Mouse (Mus musculus) adrenal gland, postnatal 4 days (tissue): ENCODE measurements around the gene Il1rl2. TPM values are rescaled to one million over a fixed set of nuclear protein-coding genes. Genes with fewer than 3 reads are reported as not detected.

Experiments used
- DNase-seq, 2 experiments: peaks; one replicate each; pipeline ENCODE4 v3.0.0; 2021 to 2022; ENCODE audit warnings: low spot score in 2 of 2, mixed read lengths in 2 of 2
- total RNA-seq, 2 experiments: library from RNA; stranded (reverse); gene quantifications; 2 replicates each; pipeline ENCODE4 v1.2.3; 2021

The Il1rl2 gene
- total RNA-seq, 2 experiments from 2014 or later, result 4.5 to 5.8 TPM

DNA sequence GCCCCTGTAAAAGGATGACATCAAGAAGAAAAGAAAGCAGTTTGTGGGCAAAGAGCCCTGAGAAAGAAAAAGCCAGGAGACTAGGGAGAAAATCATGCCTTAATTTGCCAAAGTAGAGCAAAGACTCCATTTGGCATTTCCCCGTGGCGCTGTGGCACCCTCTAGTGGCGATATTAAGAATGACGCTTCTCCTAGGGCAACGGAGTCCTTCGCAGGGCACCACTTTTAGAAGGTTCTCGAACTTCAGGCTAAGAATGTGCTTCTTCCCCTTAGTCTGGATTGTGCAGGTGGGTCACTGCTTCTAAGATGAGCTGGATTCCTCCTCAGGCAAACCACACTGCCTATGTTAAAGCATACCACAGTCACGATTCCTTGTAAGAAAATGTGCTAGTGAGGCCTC lies 54.4 kb downstream of the Il1rl2 start:
- DNase-seq, result peak; percentile 12 to 22

DNA sequence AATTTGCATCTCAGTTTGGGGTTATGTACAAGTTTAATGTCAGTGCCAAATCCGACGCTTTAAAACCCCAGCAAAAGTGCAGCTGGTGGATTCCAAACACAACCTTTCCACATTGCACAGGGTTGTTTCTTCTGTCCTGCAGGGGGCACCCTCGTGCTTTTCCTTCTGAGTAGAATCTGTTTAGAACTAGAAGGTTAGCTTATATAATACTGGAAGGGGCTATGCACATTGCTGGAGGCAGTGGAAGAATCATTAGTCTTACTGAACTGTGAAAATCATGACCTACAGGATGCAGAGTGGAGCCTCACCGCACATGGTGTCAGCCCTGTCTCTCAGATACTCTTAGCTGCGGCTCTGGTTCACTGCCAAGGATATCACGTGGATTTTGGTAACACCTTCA lies 55.7 kb downstream of the Il1rl2 start:
- peak in 1 of 2 experiments; percentile 16 for DNase-seq

GRCm38 (mm10) chr1:40380990-40381389 lies 56.6 kb downstream of the Il1rl2 start:
- no peak for DNase-seq

DNA sequence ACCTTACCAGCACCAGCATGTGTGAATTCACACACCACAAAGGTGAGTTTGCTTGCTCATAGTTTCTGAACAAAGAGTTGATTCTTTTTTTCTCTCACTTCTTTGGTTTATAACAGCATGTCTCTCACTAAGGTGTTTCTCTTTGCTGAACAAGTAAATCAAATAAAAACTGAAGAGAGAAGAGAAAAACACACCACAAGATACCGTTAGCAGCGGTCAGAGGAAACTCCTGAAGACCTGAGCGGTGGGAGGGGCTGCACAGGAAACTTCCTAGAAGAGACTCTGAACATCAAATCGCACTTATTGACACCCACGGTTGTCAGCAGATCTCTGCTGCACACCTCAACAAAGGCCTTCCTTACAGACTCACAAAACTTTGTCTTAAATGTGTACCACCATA lies 58.4 kb downstream of the Il1rl2 start:
- no peak for DNase-seq

DNA sequence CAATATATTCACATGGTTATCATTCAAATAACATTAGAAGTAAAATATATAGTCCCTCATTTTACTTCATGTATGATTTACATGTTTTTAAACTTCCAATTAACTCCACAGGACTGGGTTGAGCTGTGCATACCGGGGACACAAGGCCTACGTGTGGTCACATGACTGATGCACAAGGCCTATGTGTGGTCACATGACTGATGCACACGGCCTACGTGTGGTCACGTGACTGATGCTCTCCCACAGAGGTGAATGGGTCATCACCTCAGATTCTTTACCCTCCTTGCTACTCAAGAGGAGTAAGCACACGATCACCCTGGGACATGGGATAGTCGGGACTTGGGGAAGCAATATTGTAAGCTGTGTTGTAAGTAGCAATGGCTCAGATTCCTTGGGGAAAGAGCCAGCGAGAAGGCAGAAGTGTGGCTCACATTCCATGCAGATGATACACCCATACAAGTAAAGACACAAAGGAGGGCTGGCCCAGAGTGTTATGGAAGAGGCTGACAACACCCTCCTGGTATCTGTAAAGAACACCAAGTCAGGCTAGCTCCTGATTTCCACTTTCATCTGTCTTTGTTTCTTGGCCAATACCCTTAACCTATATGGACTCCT lies 60.6 kb downstream of the Il1rl2 start:
- no peak for DNase-seq

GRCm38 (mm10) chr1:40391374-40391773 lies 67.0 kb downstream of the Il1rl2 start:
- no peak for DNase-seq

DNA sequence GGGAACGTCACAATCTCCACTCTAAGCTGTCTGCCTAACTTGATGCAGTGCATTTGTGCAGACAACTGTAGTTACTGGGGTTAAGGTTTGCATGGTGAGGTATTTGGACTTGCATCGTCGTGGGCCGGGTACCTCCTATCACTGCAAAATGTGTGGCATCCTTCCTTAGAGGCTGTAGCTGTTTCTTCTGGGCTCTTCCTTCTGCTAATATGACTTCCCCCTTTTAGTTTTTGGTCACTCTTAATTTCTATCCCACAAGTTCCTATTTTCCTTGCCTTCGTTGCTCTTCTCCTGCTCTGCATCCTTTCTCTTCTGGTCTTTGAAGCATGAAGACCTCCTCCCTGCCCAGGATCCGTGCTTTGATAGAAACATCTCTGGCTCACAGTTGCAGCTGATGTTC lies 68.1 kb downstream of the Il1rl2 start:
- no peak for DNase-seq

- no peak for DNase-seq
These were observed 68.8 kb downstream of the Il1rl2 start for GRCm38 (mm10) chr1:40393214-40393613.

DNA sequence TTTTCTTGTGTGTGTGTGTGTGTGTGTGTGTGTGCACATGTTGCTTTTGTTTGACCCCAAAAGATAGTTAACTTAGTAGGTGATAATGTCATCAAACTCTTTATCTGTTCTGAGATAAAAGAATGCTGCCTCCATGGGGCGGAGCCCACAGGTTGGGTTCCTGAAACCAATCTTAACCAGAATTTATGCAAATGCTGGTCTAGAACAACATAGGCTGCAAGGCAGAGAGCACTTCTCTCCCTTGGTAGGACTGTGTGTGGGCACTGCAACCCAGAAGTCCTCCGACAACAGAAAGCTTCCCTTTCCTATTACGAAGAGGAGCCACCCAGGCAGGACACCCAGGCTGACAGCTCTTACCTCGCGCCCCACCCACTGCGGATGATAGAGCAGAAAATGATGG lies 75.2 kb downstream of the Il1rl2 start:
- DNase-seq, result no peak

DNA sequence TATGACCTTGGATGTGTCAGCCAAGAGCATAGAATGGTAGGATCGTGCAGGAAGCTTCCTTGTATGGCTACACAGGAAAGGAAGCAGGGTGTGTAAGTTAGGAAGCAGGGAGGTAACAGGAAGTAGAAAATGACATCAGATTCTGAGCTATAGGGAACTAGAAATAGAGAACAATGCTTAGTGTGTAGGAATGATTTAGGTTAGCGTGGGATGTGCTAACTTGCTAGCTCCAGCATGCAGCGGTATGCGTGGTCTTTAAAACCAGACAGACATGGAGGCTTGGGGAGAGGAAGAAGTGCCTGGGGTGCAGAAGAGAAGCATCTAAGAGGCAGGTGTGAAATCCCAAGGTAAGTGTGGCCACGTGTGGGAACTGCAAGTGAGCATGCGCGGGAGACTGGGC lies 80.3 kb downstream of the Il1rl2 start:
- DNase-seq, result no peak

- no peak for DNase-seq
These were observed 85.5 kb downstream of the Il1rl2 start for GRCm38 (mm10) chr1:40409882-40410281.

- no peak for DNase-seq
These were observed 88.6 kb downstream of the Il1rl2 start for GRCm38 (mm10) chr1:40413039-40413438.

- no peak for DNase-seq
These were observed 89.9 kb downstream of the Il1rl2 start for GRCm38 (mm10) chr1:40414276-40414675.

DNA sequence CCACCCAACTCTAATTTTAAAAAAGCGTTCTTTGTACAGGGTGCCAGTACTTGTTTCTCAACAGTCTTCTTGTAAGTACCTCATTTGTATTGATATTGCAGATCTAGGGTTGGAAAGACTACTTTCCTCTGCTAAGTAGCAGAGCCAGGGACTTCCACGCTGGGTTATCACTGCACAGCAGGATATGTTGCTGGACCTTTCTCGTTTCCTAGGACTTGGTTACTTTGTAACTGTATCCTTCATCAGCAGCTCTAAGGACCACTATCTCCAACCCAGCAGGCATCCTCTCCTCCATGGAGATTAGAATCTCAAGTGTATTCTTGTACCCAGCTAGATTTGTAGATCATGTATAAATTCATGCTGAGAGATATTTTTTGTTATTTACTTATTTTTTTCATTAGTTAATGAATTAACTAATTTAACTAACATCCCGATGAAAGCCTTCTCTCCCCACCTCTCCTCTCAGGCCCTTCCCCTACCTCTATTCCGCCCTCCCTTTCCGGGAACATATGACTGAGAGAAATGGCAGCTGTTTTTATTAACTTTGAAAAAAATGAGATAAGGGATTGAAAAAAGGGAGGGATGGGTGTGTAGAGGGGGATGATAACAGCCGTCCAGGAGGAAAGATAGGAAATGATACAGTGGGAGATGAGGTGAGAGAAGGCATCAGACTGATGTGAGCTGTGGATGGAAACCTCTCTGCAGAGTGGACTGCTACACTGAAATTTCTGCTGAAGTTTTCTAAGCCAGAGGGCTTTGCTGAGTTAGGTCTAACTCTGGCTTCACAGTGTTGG lies 90.7 kb downstream of the Il1rl2 start:
- DNase-seq, result no peak

DNA sequence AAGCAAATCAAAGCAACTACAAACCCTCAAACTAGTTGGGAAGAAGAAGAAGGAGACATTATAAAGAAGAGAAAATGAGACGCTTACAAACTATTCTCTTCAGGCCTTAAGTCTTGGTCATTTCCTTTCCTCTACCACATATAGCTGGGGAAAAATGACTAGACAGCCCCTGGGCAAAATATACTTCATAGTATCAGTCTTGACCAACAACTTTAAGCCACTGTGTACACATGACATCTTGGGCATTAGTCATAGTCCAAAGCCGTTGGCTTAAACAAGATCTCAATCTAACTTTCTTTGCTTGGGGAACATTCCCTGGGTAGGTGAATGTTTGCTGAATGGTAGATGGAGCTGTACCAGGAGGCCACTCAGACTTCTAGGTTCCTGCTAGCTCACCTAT lies 92.6 kb downstream of the Il1rl2 start:
- no peak for DNase-seq

Other genes with a start within 250 kb of the Il1rl2 start
- 1 to 10 TPM; 8.2 to 8.8 TPM for gene Il1r1, start 99.5 kb upstream of the Il1rl2 start, total RNA-seq
- gene Il1rl1, start 105.0 kb downstream of the Il1rl2 start, total RNA-seq, result 1 to 10 TPM in 1 of 2 experiments, under 1 TPM in 1; 0.98 to 1.3 TPM
- under 1 TPM; 0.34 to 0.59 TPM for gene Il18r1, start 140.9 kb downstream of the Il1rl2 start, total RNA-seq
- gene Il18rap, start 190.8 kb downstream of the Il1rl2 start, total RNA-seq, result under 1 TPM; 0.36 to 0.79 TPM